Mouse (Mus musculus): ENCODE results near the gene Epb41l1. TPM values are rescaled to one million over a fixed set of nuclear protein-coding genes. Genes with fewer than 3 reads are reported as not detected.

Epb41l1 gene
- polyA plus RNA-seq, 1 experiment from 2014 or later: 3.3 TPM

DNA sequence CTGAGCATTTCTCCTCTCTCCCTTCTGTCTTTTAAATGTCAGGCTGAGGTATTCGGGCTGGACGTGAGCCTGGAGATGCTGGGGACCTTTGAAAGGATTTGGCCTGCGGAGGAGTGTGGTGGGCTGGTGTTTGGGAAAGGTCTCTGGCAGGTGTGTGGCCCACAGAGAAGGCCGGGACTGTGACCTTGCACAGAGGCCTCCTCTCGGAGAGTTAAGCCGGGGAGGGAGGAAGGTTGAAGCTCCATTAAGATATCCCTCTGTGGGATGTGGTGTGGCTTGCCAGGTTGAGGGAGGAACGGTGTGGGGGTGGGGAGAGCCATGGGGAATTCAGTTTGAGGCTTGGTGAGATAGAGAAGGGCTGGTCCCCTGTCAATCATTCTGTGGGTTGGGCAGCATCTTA lies 59.1 kb downstream of the Epb41l1 start:
- Histone ChIP-seq H3K27me3 (replicated peaks) (no peaks in the 10 kb centered on the region), H3K27ac (no peak overlapping the region), H3K4me1 (peaks cover 19% of the 10 kb centered on the region; the same call in 1 of the 2 replicates), H3K4me2 (no peak overlapping the region), H3K4me3 (replicated peaks) (no peak overlapping the region), H3K36me3 (no peaks in the 10 kb centered on the region), H3K9ac (no peak overlapping the region), H3K9me3 (no peaks in the 10 kb centered on the region)
- WGBS: 68% methylated on average over 7 of the region's 7 CpGs
- no peak for ATAC-seq (ENCODE audit: insufficient read depth, low FRiP score, low read depth)

DNA sequence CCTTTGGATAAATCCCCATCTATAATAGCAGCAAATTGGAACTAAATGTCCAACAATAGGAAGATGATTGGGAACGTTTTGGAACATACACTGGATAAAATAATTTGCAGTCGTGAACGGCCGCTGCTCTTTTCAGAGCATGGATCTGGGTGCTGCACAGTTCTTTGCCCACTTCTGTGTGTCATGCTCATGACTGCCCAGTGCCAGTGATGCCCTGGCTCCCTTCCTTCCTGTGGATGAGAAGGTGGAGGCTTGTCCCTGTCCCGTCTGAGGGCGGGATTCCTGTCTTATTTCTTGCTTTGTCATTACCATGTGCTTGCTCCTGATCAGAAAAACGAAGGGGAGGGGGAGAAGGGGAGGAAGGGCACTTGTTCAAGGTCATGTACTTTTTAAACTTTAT lies 59.6 kb downstream of the Epb41l1 start:
- H3K36me3 ChIP-seq: no peaks in the 10 kb centered on the region
- ATAC-seq (ENCODE audit: insufficient read depth, low FRiP score, low read depth): no peak
- no peak overlapping the region for H3K4me2 ChIP-seq
- 83% methylated on average over 7 of the region's 7 CpGs for WGBS
- no peak overlapping the region for H3K27ac ChIP-seq
- H3K27me3 ChIP-seq (replicated peaks): no peaks in the 10 kb centered on the region
- H3K4me3 ChIP-seq (replicated peaks): no peak overlapping the region
- H3K9me3 ChIP-seq: no peaks in the 10 kb centered on the region
- peaks cover 16% of the 10 kb centered on the region; the same call in 1 of the 2 replicates for H3K4me1 ChIP-seq
- H3K9ac ChIP-seq: no peak overlapping the region

DNA sequence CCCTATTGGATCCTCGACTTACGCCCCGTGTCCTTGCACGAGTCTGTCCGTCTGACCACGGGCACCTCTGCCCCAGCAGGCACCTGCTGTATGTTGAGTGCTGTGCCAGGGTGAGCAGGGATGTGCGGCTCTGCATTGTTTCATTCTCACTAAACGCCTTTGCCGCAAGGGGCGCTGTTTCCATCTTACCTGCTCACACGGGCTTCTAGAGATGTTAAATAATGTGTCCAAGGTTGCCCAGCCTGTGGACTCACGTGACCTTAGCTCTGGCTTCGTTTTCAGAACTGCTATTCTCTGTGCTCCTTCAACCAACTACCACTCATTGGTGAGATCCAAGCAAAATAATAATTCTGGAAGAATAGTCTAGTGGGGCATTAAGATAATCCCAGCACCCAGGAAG lies 61.6 kb downstream of the Epb41l1 start:
- no peak overlapping the region for H3K4me3 ChIP-seq (replicated peaks)
- H3K36me3 ChIP-seq: no peaks in the 10 kb centered on the region
- no peak for ATAC-seq (ENCODE audit: insufficient read depth, low FRiP score, low read depth)
- no peak overlapping the region for H3K4me2 ChIP-seq
- H3K4me1 ChIP-seq: 0 out of 2 replicates have a peak, but pooled peaks cover 4% of the 10 kb centered on the region
- H3K9ac ChIP-seq: no peak overlapping the region
- H3K27me3 ChIP-seq (replicated peaks): no peaks in the 10 kb centered on the region
- H3K27ac ChIP-seq: no peak overlapping the region
- no peaks in the 10 kb centered on the region for H3K9me3 ChIP-seq
- 35% methylated on average over 13 of the region's 13 CpGs for WGBS

DNA sequence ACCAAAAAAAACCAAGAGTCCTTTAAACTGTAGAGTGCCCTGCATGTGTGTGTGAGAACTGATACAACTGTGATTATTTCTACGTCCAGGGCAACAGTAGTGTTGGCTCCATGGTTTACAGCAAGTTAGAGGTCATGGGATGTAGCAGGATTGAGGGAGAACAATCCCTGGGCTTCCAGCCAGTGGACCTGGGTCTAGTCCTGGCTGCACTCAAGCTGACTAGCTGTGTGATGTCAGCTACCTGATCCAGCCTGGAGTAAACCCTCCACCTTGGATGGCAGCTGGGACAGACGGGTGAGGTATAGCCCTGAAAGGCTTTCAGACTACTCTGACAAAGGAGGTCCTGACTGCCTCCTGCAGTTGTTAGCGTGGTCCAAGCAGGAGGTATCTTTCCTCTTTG lies 62.1 kb downstream of the Epb41l1 start:
- Histone ChIP-seq H3K9ac (no peak overlapping the region), H3K36me3 (no peaks in the 10 kb centered on the region), H3K4me3 (replicated peaks) (no peak overlapping the region), H3K4me1 (0 out of 2 replicates have a peak, but pooled peaks cover 4% of the 10 kb centered on the region), H3K4me2 (no peak overlapping the region), H3K27me3 (replicated peaks) (no peaks in the 10 kb centered on the region), H3K9me3 (no peaks in the 10 kb centered on the region), H3K27ac (no peak overlapping the region)
- ATAC-seq (ENCODE audit: insufficient read depth, low FRiP score, low read depth): no peak
- 93% methylated on average over 3 of the region's 3 CpGs for WGBS

DNA sequence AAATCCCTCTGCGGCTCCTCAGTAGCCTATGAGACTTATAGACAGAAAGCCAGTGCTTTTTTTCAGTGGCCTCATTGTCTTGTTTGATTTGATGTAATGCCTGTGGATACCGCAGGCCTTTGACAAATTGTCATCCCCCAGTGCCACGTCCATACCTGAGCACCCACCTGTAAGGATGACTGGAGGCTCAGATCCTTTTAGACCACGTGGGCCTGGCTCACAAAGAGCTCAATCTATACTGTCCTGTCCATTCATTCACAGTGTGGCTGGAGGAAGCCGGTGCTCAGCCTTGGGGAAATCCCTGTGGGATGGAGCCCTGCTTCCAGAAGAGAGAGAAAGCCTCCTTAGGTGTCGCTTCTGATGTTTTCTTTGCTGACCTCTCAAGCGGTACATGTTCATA lies 62.5 kb downstream of the Epb41l1 start:
- 0 out of 2 replicates have a peak, but pooled peaks cover 1% of the 10 kb centered on the region for H3K4me1 ChIP-seq
- no peaks in the 10 kb centered on the region for H3K36me3 ChIP-seq
- H3K27me3 ChIP-seq (replicated peaks): no peaks in the 10 kb centered on the region
- no peaks in the 10 kb centered on the region for H3K9me3 ChIP-seq
- no peak overlapping the region for H3K27ac ChIP-seq
- no peak overlapping the region for H3K9ac ChIP-seq
- no peak for ATAC-seq (ENCODE audit: insufficient read depth, low FRiP score, low read depth)
- 92% methylated on average over 7 of the region's 7 CpGs for WGBS
- H3K4me3 ChIP-seq (replicated peaks): no peak overlapping the region
- H3K4me2 ChIP-seq: no peak overlapping the region

DNA sequence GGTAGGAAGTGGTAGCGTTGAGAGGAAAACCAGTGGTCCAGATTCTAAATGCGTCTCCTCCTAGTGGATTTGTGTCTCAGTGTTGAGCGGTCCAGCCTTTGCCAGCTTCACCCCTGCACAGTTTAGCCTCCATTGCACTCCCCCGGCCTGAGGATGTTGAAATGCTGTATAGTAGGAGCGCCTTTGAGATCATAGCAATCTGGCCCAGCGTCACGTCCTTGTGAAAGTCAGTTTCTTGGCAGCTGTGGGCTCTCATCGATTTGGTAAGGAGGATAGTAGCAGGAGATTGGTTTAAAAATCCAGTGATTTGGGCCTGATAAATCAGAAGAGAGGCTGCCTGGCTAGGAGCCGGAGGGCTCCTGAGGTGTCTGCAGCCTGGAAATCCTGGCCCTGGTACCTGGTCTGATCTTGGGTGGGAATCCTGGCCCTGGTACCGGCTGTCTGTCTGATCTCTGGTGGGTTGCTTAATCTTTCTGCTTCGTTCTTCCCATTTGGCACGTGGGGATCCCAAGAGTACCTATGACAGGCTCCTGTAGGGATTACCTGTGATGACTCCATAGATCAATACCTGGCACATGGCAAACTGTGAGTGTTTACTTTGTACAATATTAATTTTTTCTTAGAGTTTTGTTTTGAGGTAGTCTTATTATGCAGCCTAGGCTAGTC lies 65.5 kb downstream of the Epb41l1 start:
- 85% methylated on average over 12 of the region's 12 CpGs for WGBS
- Histone ChIP-seq H3K9me3 (no peaks in the 10 kb centered on the region), H3K4me3 (replicated peaks) (no peak overlapping the region), H3K4me2 (no peak overlapping the region), H3K4me1 (no peaks in the 10 kb centered on the region; the same call in 1 of the 2 replicates), H3K27me3 (replicated peaks) (no peaks in the 10 kb centered on the region), H3K36me3 (no peaks in the 10 kb centered on the region), H3K27ac (no peak overlapping the region), H3K9ac (no peak overlapping the region)
- ATAC-seq (ENCODE audit: insufficient read depth, low FRiP score, low read depth): no peak

DNA sequence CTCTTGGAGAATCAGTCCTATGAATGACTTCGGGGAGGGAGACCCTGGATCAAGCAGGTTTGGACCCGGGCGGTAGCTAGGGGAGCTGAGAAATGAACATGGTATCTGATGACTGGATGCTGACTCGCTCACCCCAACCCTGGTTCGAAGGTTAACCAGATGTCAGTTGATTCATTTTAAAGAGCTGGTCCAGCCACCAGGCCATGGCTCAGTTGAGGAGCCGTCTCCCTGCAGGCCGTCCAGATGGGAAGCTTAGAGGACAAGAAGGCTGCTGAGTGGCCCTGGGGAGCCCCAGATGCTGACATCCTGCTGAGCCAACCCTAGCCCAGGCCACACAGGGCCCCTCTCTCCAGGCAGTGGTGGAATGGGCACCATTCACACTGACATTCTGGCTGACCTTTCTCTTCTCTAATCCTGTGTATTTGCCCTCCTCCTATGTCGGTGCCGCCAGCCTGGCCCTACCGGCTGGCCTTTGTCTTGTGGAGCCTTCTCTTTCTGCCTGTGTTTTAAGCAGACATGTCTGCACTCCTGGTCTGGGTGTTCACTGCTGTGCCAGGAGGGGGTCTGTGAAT lies 67.0 kb downstream of the Epb41l1 start:
- no peaks in the 10 kb centered on the region for H3K27me3 ChIP-seq (replicated peaks)
- no peak overlapping the region for H3K4me2 ChIP-seq
- no peaks in the 10 kb centered on the region for H3K36me3 ChIP-seq
- H3K4me1 ChIP-seq: no peaks in the 10 kb centered on the region; the same call in 1 of the 2 replicates
- H3K27ac ChIP-seq: no peak overlapping the region
- 75% methylated on average over 10 of the region's 10 CpGs for WGBS
- no peaks in the 10 kb centered on the region for H3K9me3 ChIP-seq
- no peak for ATAC-seq (ENCODE audit: insufficient read depth, low FRiP score, low read depth)
- H3K9ac ChIP-seq: no peak overlapping the region
- H3K4me3 ChIP-seq (replicated peaks): no peak overlapping the region

DNA sequence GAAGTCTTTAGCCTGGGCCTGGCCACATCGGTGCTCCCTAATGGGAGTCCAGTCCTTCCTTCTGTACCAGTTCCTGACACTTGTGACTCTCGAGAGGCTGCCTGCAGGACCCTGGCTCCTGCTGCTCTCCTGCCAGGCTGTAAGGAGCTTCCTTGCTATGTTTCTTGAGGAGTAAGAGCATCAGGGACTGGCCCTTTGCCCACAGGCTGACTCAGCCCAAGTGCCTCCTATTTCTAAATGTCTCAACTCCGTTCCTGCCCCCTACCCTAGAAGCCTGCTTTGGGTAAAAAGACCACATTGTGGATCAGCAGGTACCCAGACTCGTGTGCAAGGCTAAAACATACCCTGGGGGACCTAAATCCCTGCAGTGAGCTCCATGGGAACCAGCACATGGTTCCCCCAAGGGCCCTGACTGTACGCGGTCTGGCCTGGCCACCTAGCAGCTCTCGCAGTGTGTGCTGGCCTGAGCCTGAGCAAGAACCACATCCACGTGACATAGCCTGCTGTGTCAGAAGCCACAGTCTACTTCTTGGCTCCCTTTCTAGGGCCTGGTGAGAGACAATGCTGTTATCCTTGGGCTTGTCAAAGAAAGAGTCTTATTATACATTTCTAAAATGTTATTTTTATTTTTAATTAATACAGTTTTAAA lies 67.6 kb downstream of the Epb41l1 start:
- H3K27ac ChIP-seq: no peak overlapping the region
- H3K36me3 ChIP-seq: no peaks in the 10 kb centered on the region
- no peak overlapping the region for H3K4me3 ChIP-seq (replicated peaks)
- H3K9ac ChIP-seq: no peak overlapping the region
- H3K4me2 ChIP-seq: no peak overlapping the region
- no peaks in the 10 kb centered on the region for H3K27me3 ChIP-seq (replicated peaks)
- WGBS: 76% methylated on average over 8 of the region's 8 CpGs
- no peak for ATAC-seq (ENCODE audit: insufficient read depth, low FRiP score, low read depth)
- H3K4me1 ChIP-seq: no peaks in the 10 kb centered on the region; the same call in 1 of the 2 replicates
- no peaks in the 10 kb centered on the region for H3K9me3 ChIP-seq

DNA sequence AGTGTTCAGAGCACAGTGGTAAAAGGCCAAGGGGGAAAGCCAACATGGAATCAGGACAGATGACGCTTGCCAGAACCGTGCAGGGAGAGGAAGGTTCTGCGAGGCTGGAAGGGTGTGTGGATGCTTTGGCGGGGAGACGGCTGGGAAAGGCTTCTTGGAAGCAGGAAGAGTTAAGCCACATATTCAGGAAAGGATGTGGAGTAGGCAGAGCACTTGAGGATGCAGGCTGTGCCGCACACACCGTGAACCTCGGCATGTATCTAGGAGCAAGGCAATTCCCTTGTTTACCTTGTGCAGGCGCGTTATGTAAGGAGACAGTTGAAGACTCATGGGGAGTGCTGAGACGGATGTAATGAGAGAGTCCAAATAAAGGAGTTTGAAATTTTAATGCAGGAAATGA lies 69.5 kb downstream of the Epb41l1 start:
- H3K4me3 ChIP-seq (replicated peaks): no peak overlapping the region
- WGBS: 44% methylated on average over 11 of the region's 11 CpGs
- no peak for ATAC-seq (ENCODE audit: insufficient read depth, low FRiP score, low read depth)

DNA sequence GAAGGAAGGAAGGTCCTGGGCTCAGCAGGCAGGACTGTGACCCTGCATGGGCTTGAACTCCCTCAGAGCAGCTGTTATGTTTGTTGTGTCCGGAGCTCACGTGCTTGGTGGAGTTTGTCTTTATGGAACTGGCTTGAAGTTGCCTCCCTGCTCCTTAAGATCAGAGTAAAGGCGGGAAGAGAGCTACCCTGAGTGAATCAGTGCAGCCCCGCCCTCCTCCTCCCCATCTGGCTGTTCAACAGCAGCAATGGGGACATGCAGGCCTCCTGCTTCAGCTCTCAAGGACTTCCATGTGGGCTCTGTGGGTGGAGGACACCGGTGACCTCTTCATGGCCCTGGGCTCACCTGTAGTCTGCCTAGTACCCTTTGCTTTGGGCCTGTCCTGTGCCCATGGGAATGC lies 71.1 kb downstream of the Epb41l1 start:
- no peak for ATAC-seq (ENCODE audit: insufficient read depth, low FRiP score, low read depth)
- H3K4me3 ChIP-seq (replicated peaks): no peak overlapping the region
- WGBS: 67% methylated on average over 5 of the region's 5 CpGs

More for the DNA sequence above, 69.5 kb downstream of the Epb41l1 start:
- Histone ChIP-seq H3K27me3 (replicated peaks) (no peaks in the 10 kb centered on the region), H3K9me3 (no peaks in the 10 kb centered on the region), H3K36me3 (peaks cover under 1% of the 10 kb centered on the region; the same call in 1 of the 2 replicates), H3K4me1 (no peaks in the 10 kb centered on the region; the same call in 1 of the 2 replicates), H3K4me2 (no peak overlapping the region), H3K27ac (no peak overlapping the region), H3K9ac (no peak overlapping the region)

DNA sequence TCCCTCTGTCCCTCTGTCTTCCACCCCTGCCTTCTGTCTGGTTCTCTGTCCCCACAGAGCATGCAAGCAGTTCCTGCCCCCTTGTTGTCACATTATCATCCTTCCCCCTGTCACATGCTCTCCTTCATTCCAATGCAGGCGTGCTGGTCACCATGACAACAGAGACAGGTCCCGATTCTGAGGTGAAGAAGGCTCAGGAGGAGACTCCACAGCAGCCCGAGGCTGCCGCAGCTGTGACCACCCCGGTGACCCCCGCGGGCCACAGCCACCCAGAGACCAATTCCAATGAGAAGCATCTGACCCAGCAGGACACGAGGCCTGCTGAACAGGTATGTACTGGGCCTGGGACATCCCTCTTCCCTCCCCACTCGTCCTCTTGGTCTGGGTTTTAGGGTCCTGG lies 73.1 kb downstream of the Epb41l1 start:
- Histone ChIP-seq H3K9me3 (no peaks in the 10 kb centered on the region), H3K4me3 (replicated peaks) (no peak overlapping the region), H3K4me2 (no peak overlapping the region), H3K4me1 (no peaks in the 10 kb centered on the region; the same call in 1 of the 2 replicates), H3K36me3 (peaks cover 12% of the 10 kb centered on the region; the same call in 1 of the 2 replicates), H3K27me3 (replicated peaks) (no peaks in the 10 kb centered on the region), H3K27ac (no peak overlapping the region), H3K9ac (no peak overlapping the region)
- 56% methylated on average over 9 of the region's 9 CpGs for WGBS
- ATAC-seq (ENCODE audit: insufficient read depth, low FRiP score, low read depth): no peak

More for the DNA sequence above, 71.1 kb downstream of the Epb41l1 start:
- H3K4me2 ChIP-seq: no peak overlapping the region
- H3K27ac ChIP-seq: no peak overlapping the region
- H3K36me3 ChIP-seq: peaks cover 9% of the 10 kb centered on the region; the same call in 1 of the 2 replicates
- H3K27me3 ChIP-seq (replicated peaks): no peaks in the 10 kb centered on the region
- H3K4me1 ChIP-seq: no peaks in the 10 kb centered on the region; the same call in 1 of the 2 replicates
- no peaks in the 10 kb centered on the region for H3K9me3 ChIP-seq
- no peak overlapping the region for H3K9ac ChIP-seq

DNA sequence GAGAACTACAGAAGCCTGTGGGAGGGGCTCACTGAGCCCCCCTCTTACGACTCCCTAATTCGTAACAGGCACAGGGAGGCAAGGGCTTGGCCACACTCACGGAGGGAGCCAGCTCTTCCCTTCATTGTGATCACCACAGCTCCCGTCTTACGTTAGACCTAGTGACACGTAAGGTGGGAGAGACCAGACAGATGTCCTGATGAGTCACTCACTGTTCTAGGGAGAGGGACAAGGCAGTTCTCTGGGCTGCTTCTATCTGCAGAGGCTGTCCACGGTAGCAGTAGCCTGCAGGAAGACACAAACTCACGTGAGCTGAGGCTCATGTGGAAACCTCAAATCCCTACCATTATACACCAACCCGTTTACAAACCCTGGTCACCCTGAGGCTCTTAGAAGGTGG lies 73.8 kb downstream of the Epb41l1 start:
- H3K4me3 ChIP-seq (replicated peaks): no peak overlapping the region
- WGBS: 84% methylated on average over 9 of the region's 9 CpGs
- no peak overlapping the region for H3K4me2 ChIP-seq
- no peak overlapping the region for H3K27ac ChIP-seq
- no peaks in the 10 kb centered on the region; the same call in 1 of the 2 replicates for H3K4me1 ChIP-seq
- H3K9me3 ChIP-seq: no peaks in the 10 kb centered on the region
- H3K27me3 ChIP-seq (replicated peaks): no peaks in the 10 kb centered on the region
- peaks cover 13% of the 10 kb centered on the region; the same call in 1 of the 2 replicates for H3K36me3 ChIP-seq
- H3K9ac ChIP-seq: no peak overlapping the region
- peak; percentile 68; the same call in 1 of the 2 replicates for ATAC-seq (ENCODE audit: insufficient read depth, low FRiP score, low read depth)

All from stomach, embryonic 15.5 days (tissue).